Mouse (Mus musculus): ENCODE data around the gene Rab7b.

- TF ChIP-seq CTCF (IDR thresholded peaks at IDR 0.05; ENCODE audit: low read depth) (no peak), EP300 (IDR thresholded peaks at IDR 0.05; ENCODE audit: low read depth) (no peak)
These were observed 24.4 kb upstream of the Rab7b start for GRCm38 (mm10) chr1:131664136-131664535.

Measured in liver, postnatal 0 days (tissue).